Mouse (Mus musculus) liver, embryonic 14.5 days (tissue): ENCODE data around the gene Pip5k1b.

ENCODE experiments used
- CTCF ChIP-seq: IDR thresholded peaks from 2 replicates; pipeline ENCODE4 v1.5.1; 2016; ENCODE audit warnings: antibody characterized with exemption, low read depth, control low read depth
- EP300 ChIP-seq: IDR thresholded peaks from 2 replicates; pipeline ENCODE4 v1.6.1; 2016; ENCODE audit warnings: antibody characterized with exemption, low read depth

DNA sequence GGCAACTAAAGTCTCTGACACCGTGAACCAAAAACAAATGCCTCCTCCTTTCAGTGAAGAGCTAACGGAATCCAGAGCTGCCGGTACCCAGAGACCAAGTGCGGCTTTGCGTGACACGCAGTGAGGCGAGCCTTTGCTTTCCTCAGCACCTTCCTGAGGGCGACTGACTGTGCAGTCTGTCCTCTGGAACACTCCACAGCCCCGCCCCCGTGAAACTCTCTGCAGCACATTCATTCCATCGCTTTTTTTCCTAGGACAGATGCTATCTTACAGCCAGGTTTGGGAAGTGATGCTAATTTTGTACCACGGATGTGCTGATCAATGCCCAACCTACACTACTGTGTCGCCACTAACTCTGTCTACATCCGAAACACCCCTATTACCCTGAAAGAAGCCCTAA lies 292.9 kb downstream of the Pip5k1b start:
- TF ChIP-seq CTCF = no peak
- no peak for TF ChIP-seq EP300
